Mouse (Mus musculus) MEL (cell line): Measurements from ENCODE around the gene Ltk. TPM values are rescaled to one million over a fixed set of nuclear protein-coding genes. Genes with fewer than 3 reads are reported as not detected.
"Not testable (repeated sequence)": the region's sequence is repeated elsewhere in the genome, so short reads cannot be mapped to it uniquely, and the experiment has no call there.

Experiments
- DNase-seq: peaks from one replicate; pipeline ENCODE4 v3.0.0; 2011; ENCODE audit warnings: low read depth, low spot score
- H3K27ac ChIP-seq: 2 replicates; pipeline ENCODE4 v1.5.1; 2012; ENCODE audit warnings: low read depth, mild to moderate bottlenecking, control low read depth, low read length, moderate library complexity; ENCODE audit not compliant: control insufficient read depth
- H3K27me3 ChIP-seq, 2 experiments: fragments of 150-350 bp in 1 of 2; sonication (generic) in 1 of 2; 2 replicates each; pipeline ENCODE4 v1.6.1; 2012; ENCODE audit warnings: low read length in 2 of 2, mild to moderate bottlenecking in 2 of 2, improper control_type of control experiment in 1 of 2, moderate library complexity in 1 of 2; ENCODE audit not compliant: insufficient read depth in 2 of 2, control insufficient read depth in 1 of 2
- H3K36me3 ChIP-seq, 2 experiments: 2 replicates each; pipeline ENCODE4 v1.6.1; 2012 to 2014; ENCODE audit warnings: low read length in 2 of 2, improper control_type of control experiment in 1 of 2, inconsistent platforms in 1 of 2, mild to moderate bottlenecking in 1 of 2; ENCODE audit not compliant: insufficient read depth in 2 of 2, control insufficient read depth in 1 of 2
- H3K4me1 ChIP-seq, 2 experiments: fragments of 150-350 bp in 1 of 2; sonication (generic) in 1 of 2; 2 replicates each; pipeline ENCODE4 v1.6.1; 2012; ENCODE audit warnings: low read length in 2 of 2, improper control_type of control experiment in 1 of 2, mild to moderate bottlenecking in 1 of 2; ENCODE audit not compliant: insufficient read depth in 2 of 2, control insufficient read depth in 1 of 2
- H3K4me3 ChIP-seq, 2 experiments: fragments of 150-350 bp in 1 of 2; sonication (generic) in 1 of 2; 2 replicates each; pipeline ENCODE4 v1.5.1; 2012; ENCODE audit warnings: low read depth in 2 of 2, low read length in 2 of 2, mild to moderate bottlenecking in 2 of 2, moderate library complexity in 2 of 2, control low read depth in 1 of 2, improper control_type of control experiment in 1 of 2; ENCODE audit not compliant: control insufficient read depth in 1 of 2, insufficient read depth in 1 of 2
- H3K79me2 ChIP-seq: 2 replicates; pipeline ENCODE4 v1.6.1; 2012; ENCODE audit warnings: mild to moderate bottlenecking, low read length, moderate library complexity; ENCODE audit not compliant: control insufficient read depth, poor library complexity, insufficient read depth
- H3K9ac ChIP-seq: 2 replicates; pipeline ENCODE4 v1.6.1; 2012; ENCODE audit warnings: low read depth, mild to moderate bottlenecking, control low read depth, low read length, moderate library complexity; ENCODE audit not compliant: control insufficient read depth, poor library complexity, severe bottlenecking
- H3K9me3 ChIP-seq: fragments of 150-350 bp; sonication (generic); replicated peaks from 2 replicates; pipeline ENCODE4 v1.6.1; 2012; ENCODE audit warnings: mild to moderate bottlenecking, low read length, improper control_type of control experiment, moderate library complexity; ENCODE audit not compliant: insufficient read depth
- BHLHE40 ChIP-seq: IDR thresholded peaks from 2 replicates; pipeline ENCODE4 v1.6.1; 2012; ENCODE audit warnings: low read depth, mild to moderate bottlenecking, inconsistent platforms, low read length, improper control_type of control experiment, borderline replicate concordance
- E2F4 ChIP-seq: IDR thresholded peaks from 2 replicates; pipeline ENCODE4 v1.6.1; 2011; ENCODE audit warnings: low read depth, low read length, improper control_type of control experiment, borderline replicate concordance
- ETS1 ChIP-seq: IDR thresholded peaks from 2 replicates; pipeline ENCODE4 v1.6.1; 2012; ENCODE audit warnings: low read depth, mild to moderate bottlenecking, inconsistent platforms, low read length, improper control_type of control experiment, moderate library complexity
- GATA1 ChIP-seq: IDR thresholded peaks from 2 replicates; pipeline ENCODE4 v1.6.1; 2011; ENCODE audit warnings: low read depth, low read length, improper control_type of control experiment
- MAFK ChIP-seq: IDR thresholded peaks from 2 replicates; pipeline ENCODE4 v1.6.1; 2011; ENCODE audit warnings: low read depth, mild to moderate bottlenecking, low read length, improper control_type of control experiment, borderline replicate concordance
- MAZ ChIP-seq: IDR thresholded peaks from 2 replicates; pipeline ENCODE4 v1.6.1; 2012; ENCODE audit warnings: low read depth, mild to moderate bottlenecking, inconsistent platforms, low read length, improper control_type of control experiment
- POLR2AphosphoS5 ChIP-seq: IDR thresholded peaks from 2 replicates; pipeline ENCODE4 v1.6.1; 2012; ENCODE audit warnings: low read depth, borderline replicate concordance, mild to moderate bottlenecking, inconsistent platforms, low read length, moderate library complexity, mixed read lengths
- SMC3 ChIP-seq: IDR thresholded peaks from 2 replicates; pipeline ENCODE4 v1.6.1; 2011; ENCODE audit warnings: low read depth, low read length, improper control_type of control experiment
- TBP ChIP-seq: IDR thresholded peaks from 2 replicates; pipeline ENCODE4 v1.8.0; 2011; ENCODE audit warnings: low read depth, low read length, improper control_type of control experiment
- TCF12 ChIP-seq: IDR thresholded peaks from 2 replicates; pipeline ENCODE4 v1.6.1; 2014; ENCODE audit warnings: low read depth, mild to moderate bottlenecking, inconsistent platforms, low read length, improper control_type of control experiment, moderate library complexity
- USF1 ChIP-seq: IDR thresholded peaks from 2 replicates; pipeline ENCODE4 v1.6.1; 2014; ENCODE audit warnings: low read depth, mild to moderate bottlenecking, inconsistent platforms, low read length, improper control_type of control experiment, moderate library complexity
- ZMIZ1 ChIP-seq: IDR thresholded peaks from 2 replicates; pipeline ENCODE4 v1.6.1; 2012; ENCODE audit warnings: low read depth, mild to moderate bottlenecking, inconsistent platforms, low read length, improper control_type of control experiment, moderate library complexity
- ZNF384 ChIP-seq: IDR thresholded peaks from 2 replicates; pipeline ENCODE4 v1.6.1; 2012; ENCODE audit warnings: low read depth, mild to moderate bottlenecking, inconsistent platforms, low read length, improper control_type of control experiment
- polyA plus RNA-seq, 2 experiments: library from polyadenylated mRNA; stranded (reverse) in 1 of 2; unstranded in 1 of 2; fragments of >175 nt in 1 of 2; fragments of >200 nt in 1 of 2; gene quantifications; 2 replicates each; pipeline versions ENCODE4 v1.2.1 to v1.2.4; 2012; ENCODE audit warnings: low replicate concordance in 2 of 2, low read depth in 1 of 2; ENCODE audit not compliant: insufficient read length in 2 of 2, insufficient read depth in 1 of 2, missing spikeins in 1 of 2
- total RNA-seq: library from RNA; depleted of rRNA; stranded (reverse); fragments of 300-350 nt; gene quantifications from 2 replicates; pipeline ENCODE4 v1.2.3, GENCODE M21; 2012

Gene Ltk
- total and polyA plus RNA-seq, 3 experiments = 0.23 to 2.5 TPM; not detected in 1

GRCm38 (mm10) chr2:119727762-119728416 lies 32.3 kb downstream of the Ltk start:
- H3K27me3 ChIP-seq = no peaks in the 10 kb centered on the region
- no peak for DNase-seq
- H3K79me2 ChIP-seq = no peaks in the 10 kb centered on the region
- TF ChIP-seq BHLHE40 (no peak), POLR2AphosphoS5 (no peak), TBP (no peak), MAZ (no peak), TCF12 (no peak)
- no peak overlapping the region for H3K9ac ChIP-seq
- H3K4me3 ChIP-seq = no peak overlapping the region
- H3K9me3 ChIP-seq = no peaks in the 10 kb centered on the region
- peaks cover 0 to 9% of the 10 kb centered on the region in 2 experiments; a peak in 3 of 4 replicates for H3K4me1 ChIP-seq
- no peak overlapping the region for H3K27ac ChIP-seq
- peaks cover 10 to 15% of the 10 kb centered on the region in 2 experiments for H3K36me3 ChIP-seq

DNA sequence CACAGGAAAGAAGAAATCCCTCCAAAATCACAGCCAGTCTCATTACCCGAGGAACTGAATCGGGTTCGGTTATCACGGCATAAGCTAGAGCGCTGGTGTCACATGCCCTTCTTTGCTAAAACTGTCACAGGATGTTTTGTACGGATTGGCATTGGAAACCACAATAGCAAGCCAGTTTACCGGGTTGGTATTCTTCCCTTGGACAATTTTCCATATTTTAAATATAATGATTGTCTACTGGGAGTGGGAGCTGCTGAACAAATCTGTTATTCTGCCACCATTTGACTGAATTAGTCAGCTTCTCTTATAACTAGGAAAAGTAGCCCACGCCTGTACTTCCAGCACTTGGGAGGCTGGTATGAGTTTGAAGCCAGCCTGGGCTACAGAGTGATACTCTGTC lies 39.2 kb downstream of the Ltk start:
- H3K36me3 ChIP-seq = peaks cover 10 to 25% of the 10 kb centered on the region in 2 experiments; a peak in 3 of 4 replicates
- no peaks in the 10 kb centered on the region for H3K9me3 ChIP-seq
- no peak overlapping the region for H3K9ac ChIP-seq
- TF ChIP-seq MAFK (no peak), ZMIZ1 (no peak), MAZ (no peak), ZNF384 (no peak), E2F4 (no peak), USF1 (no peak), ETS1 (no peak), GATA1 (no peak), SMC3 (no peak)
- H3K27ac ChIP-seq = no peak overlapping the region
- DNase-seq = no peak
- H3K4me1 ChIP-seq = peaks cover 0 to 9% of the 10 kb centered on the region in 2 experiments; a peak in 3 of 4 replicates
- no peak overlapping the region for H3K4me3 ChIP-seq
- H3K79me2 ChIP-seq = no peaks in the 10 kb centered on the region
- H3K27me3 ChIP-seq = no peaks in the 10 kb centered on the region

GRCm38 (mm10) chr2:119715868-119716267 lies 44.4 kb downstream of the Ltk start:
- TF ChIP-seq MAFK = peak; percentile 33; the same call in 1 of the 2 replicates
- H3K36me3 ChIP-seq = peaks cover 0 to 27% of the 10 kb centered on the region in 2 experiments; a peak in 2 of 4 replicates
- H3K4me3 ChIP-seq, H3K9ac ChIP-seq, H3K79me2 ChIP-seq, H3K27me3 ChIP-seq, H3K4me1 ChIP-seq, H3K27ac ChIP-seq, H3K9me3 ChIP-seq, DNase-seq: not testable (repeated sequence)
